Mouse (Mus musculus) neural tube, embryonic 11.5 days (tissue): ENCODE measurements at regions not wholly inside any gene's neighbourhood (a gene's known extent, or its start where the extent isn't known, plus 50 kb on each side); places are given as distances from the start of the nearest gene placed in this dataset.

Experiments
- ATAC-seq: fragments of 200-750 bp; cut with Nextera tagmentation; 2 replicates; pipeline ENCODE4 v1.8.0; 2017; ENCODE audit warnings: moderate number of reproducible peaks, mild to moderate bottlenecking, moderate TSS enrichment, moderate library complexity; ENCODE audit not compliant: insufficient read depth, low FRiP score, low TSS enrichment
- DNase-seq: peaks from one replicate; pipeline ENCODE4 v3.0.0-alpha.2; 2015; ENCODE audit warnings: low spot score
- H3K27ac ChIP-seq: fragments of 300-500 bp; sonication (generic); 2 replicates; pipeline ENCODE4 v1.5.1; 2014; ENCODE audit warnings: low read depth, mild to moderate bottlenecking, low read length
- H3K27me3 ChIP-seq: fragments of 300-500 bp; sonication (generic); 2 replicates; pipeline ENCODE4 v1.6.1; 2014; ENCODE audit warnings: mild to moderate bottlenecking, low read length, mixed read lengths; ENCODE audit not compliant: control insufficient read depth, insufficient read depth
- H3K36me3 ChIP-seq: fragments of 300-500 bp; sonication (generic); 2 replicates; pipeline ENCODE4 v1.6.1; 2014; ENCODE audit warnings: mild to moderate bottlenecking, low read length, moderate library complexity, mixed read lengths; ENCODE audit not compliant: control insufficient read depth, insufficient read depth
- H3K4me1 ChIP-seq: fragments of 300-500 bp; sonication (generic); 2 replicates; pipeline ENCODE4 v1.6.1; 2014; ENCODE audit warnings: low read length, mixed read lengths; ENCODE audit not compliant: control insufficient read depth, insufficient read depth
- H3K4me2 ChIP-seq: fragments of 300-500 bp; sonication (generic); 2 replicates; pipeline ENCODE4 v1.6.1; 2014; ENCODE audit warnings: low read depth, mild to moderate bottlenecking, moderate library complexity
- H3K4me3 ChIP-seq: fragments of 300-500 bp; sonication (generic); 2 replicates; pipeline ENCODE4 v1.5.1; 2014; ENCODE audit warnings: low read depth, low read length
- H3K9ac ChIP-seq: fragments of 300-500 bp; sonication (generic); 2 replicates; pipeline ENCODE4 v1.6.1; 2014; ENCODE audit warnings: mild to moderate bottlenecking, low read length
- H3K9me3 ChIP-seq: fragments of 300-500 bp; sonication (generic); 2 replicates; pipeline ENCODE4 v1.6.1; 2016; ENCODE audit warnings: low read length; ENCODE audit not compliant: control insufficient read depth
- WGBS: fragments of 180-500 bp; shearing (Covaris S2); extraction: QIAGEN DNeasy Blood & Tissue Kit; methylation state at CpG from one replicate; pipeline ENCODE4 v1.1.7; 2014; 5-methylcytosine and 5-hydroxymethylcytosine counted together

GRCm38 (mm10) chr13:92911660-92912284 is 67.2 kb downstream of the Mtx3 start:
- no peak overlapping the region for H3K4me3 ChIP-seq
- no peak overlapping the region for H3K27ac ChIP-seq
- no peak overlapping the region for H3K9ac ChIP-seq
- H3K27me3 ChIP-seq: no peaks in the 10 kb centered on the region
- H3K9me3 ChIP-seq: no peaks in the 10 kb centered on the region
- no peak for ATAC-seq
- H3K36me3 ChIP-seq: no peaks in the 10 kb centered on the region
- H3K4me1 ChIP-seq: no peaks in the 10 kb centered on the region
- no peak overlapping the region for H3K4me2 ChIP-seq
- WGBS: 91% methylated on average over 11 of the region's 11 CpGs
- no peak for DNase-seq

GRCm38 (mm10) chr13:92912661-92913060 is 68.1 kb downstream of the Mtx3 start:
- ATAC-seq (no peak), DNase-seq (no peak)
- Histone ChIP-seq H3K27me3 (no peaks in the 10 kb centered on the region), H3K9ac (no peak overlapping the region), H3K4me3 (no peak overlapping the region), H3K4me2 (no peak overlapping the region), H3K4me1 (no peaks in the 10 kb centered on the region), H3K36me3 (no peaks in the 10 kb centered on the region), H3K27ac (no peak overlapping the region), H3K9me3 (no peaks in the 10 kb centered on the region)
- 86% methylated on average over 2 of the region's 2 CpGs for WGBS

- ATAC-seq (no peak), DNase-seq (no peak)
- Histone ChIP-seq H3K9me3 (no peaks in the 10 kb centered on the region), H3K27me3 (no peaks in the 10 kb centered on the region), H3K9ac (no peak overlapping the region), H3K4me2 (no peak overlapping the region), H3K36me3 (no peaks in the 10 kb centered on the region), H3K4me3 (no peak overlapping the region), H3K27ac (no peak overlapping the region), H3K4me1 (no peaks in the 10 kb centered on the region)
- 93% methylated on average over 3 of the region's 3 CpGs for WGBS
Measured at GRCm38 (mm10) chr13:92914631-92915030, 70.1 kb downstream of the Mtx3 start.

- Histone ChIP-seq H3K4me3 (no peak overlapping the region), H3K4me1 (no peaks in the 10 kb centered on the region), H3K9me3 (no peaks in the 10 kb centered on the region), H3K27ac (no peak overlapping the region), H3K36me3 (no peaks in the 10 kb centered on the region), H3K4me2 (no peak overlapping the region), H3K9ac (no peak overlapping the region), H3K27me3 (no peaks in the 10 kb centered on the region)
- ATAC-seq: no peak
- WGBS: 87% methylated on average over 2 of the region's 2 CpGs
- no peak for DNase-seq
Measured at GRCm38 (mm10) chr13:92915221-92915839, 70.8 kb downstream of the Mtx3 start.

GRCm38 (mm10) chr13:92915948-92916710 is 71.6 kb downstream of the Mtx3 start:
- DNase-seq (no peak), ATAC-seq (no peak)
- no peak overlapping the region for H3K27ac ChIP-seq
- no peak overlapping the region for H3K9ac ChIP-seq
- no peak overlapping the region for H3K4me3 ChIP-seq
- no peaks in the 10 kb centered on the region for H3K9me3 ChIP-seq
- no peak overlapping the region for H3K4me2 ChIP-seq
- H3K27me3 ChIP-seq: no peaks in the 10 kb centered on the region
- no peaks in the 10 kb centered on the region for H3K4me1 ChIP-seq
- no peaks in the 10 kb centered on the region for H3K36me3 ChIP-seq
- 87% methylated on average over 5 of the region's 5 CpGs for WGBS

- Histone ChIP-seq H3K36me3 (no peaks in the 10 kb centered on the region), H3K4me2 (no peak overlapping the region), H3K4me1 (no peaks in the 10 kb centered on the region), H3K27ac (no peak overlapping the region), H3K4me3 (no peak overlapping the region), H3K9ac (no peak overlapping the region), H3K9me3 (no peaks in the 10 kb centered on the region), H3K27me3 (no peaks in the 10 kb centered on the region)
- DNase-seq: no peak
- ATAC-seq: no peak
- 84% methylated on average over 2 of the region's 2 CpGs for WGBS
Measured at GRCm38 (mm10) chr13:92919882-92920281, 75.3 kb downstream of the Mtx3 start.

GRCm38 (mm10) chr13:92921936-92922335 is 77.4 kb downstream of the Mtx3 start:
- Histone ChIP-seq H3K36me3 (no peaks in the 10 kb centered on the region), H3K9ac (no peak overlapping the region), H3K27me3 (no peaks in the 10 kb centered on the region), H3K9me3 (no peaks in the 10 kb centered on the region), H3K4me2 (no peak overlapping the region), H3K4me3 (no peak overlapping the region), H3K27ac (no peak overlapping the region), H3K4me1 (no peaks in the 10 kb centered on the region)
- DNase-seq (no peak), ATAC-seq (no peak)
- 94% methylated on average over 3 of the region's 3 CpGs for WGBS

GRCm38 (mm10) chr13:92923496-92923895 is 78.9 kb downstream of the Mtx3 start:
- no peak overlapping the region for H3K9ac ChIP-seq
- WGBS: 83% methylated on average over 2 of the region's 2 CpGs
- no peak overlapping the region for H3K4me3 ChIP-seq
- no peaks in the 10 kb centered on the region for H3K4me1 ChIP-seq
- H3K9me3 ChIP-seq: no peaks in the 10 kb centered on the region
- H3K4me2 ChIP-seq: no peak overlapping the region
- H3K27ac ChIP-seq: no peak overlapping the region
- no peaks in the 10 kb centered on the region for H3K27me3 ChIP-seq
- DNase-seq: no peak
- ATAC-seq: no peak
- no peaks in the 10 kb centered on the region for H3K36me3 ChIP-seq

GRCm38 (mm10) chr13:92924021-92924420 is 79.5 kb downstream of the Mtx3 start:
- H3K27ac ChIP-seq: no peak overlapping the region
- DNase-seq (no peak), ATAC-seq (no peak)
- no peak overlapping the region for H3K4me3 ChIP-seq
- WGBS: 76% methylated on average over 3 of the region's 3 CpGs
- H3K27me3 ChIP-seq: no peaks in the 10 kb centered on the region
- no peaks in the 10 kb centered on the region for H3K9me3 ChIP-seq
- no peak overlapping the region for H3K9ac ChIP-seq
- no peaks in the 10 kb centered on the region for H3K36me3 ChIP-seq
- H3K4me2 ChIP-seq: no peak overlapping the region
- no peaks in the 10 kb centered on the region for H3K4me1 ChIP-seq
